In the genomic region with DNA sequence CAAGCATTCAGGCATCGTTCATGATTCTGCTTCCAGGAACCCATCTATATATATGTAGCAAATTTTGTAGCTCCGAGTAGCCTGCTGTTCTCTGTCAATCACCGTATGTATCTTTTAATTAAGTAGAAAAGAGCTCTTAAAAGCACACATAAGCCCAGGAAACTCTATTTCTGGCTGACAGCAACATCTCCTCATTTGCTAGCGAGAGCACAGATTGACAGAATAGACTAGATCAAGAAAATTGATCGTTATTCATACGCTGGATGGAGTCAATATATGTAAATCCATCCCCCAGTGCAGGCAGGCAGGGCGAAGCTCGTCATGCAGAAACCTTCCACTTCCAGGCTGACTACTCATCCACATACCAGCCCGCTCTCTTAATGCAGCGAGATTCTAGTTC, we compare ENCODE assay signal across 12 mouse cellular contexts.
DNase-seq lines count a peak whose midpoint lies in the region; ATAC-seq and TF ChIP-seq lines count a peak whose summit lies in the region.
"Had no signal": no experiment of that assay in that cellular context is flagged by ENCODE, and none has a peak within 500 bp of the region (broad histone marks: within the 10 kb centered on the region; RNA-seq: fewer than 3 reads in every experiment).

No protein-coding gene starts in this region.

- WGBS in forebrain, embryonic 12.5 days: 46% methylated on average over 10 of the region's 10 CpGs
- 74% methylated on average over 10 of the region's 10 CpGs for WGBS in forebrain, embryonic 10.5 days
- WGBS in forebrain, embryonic 14.5 days: 31% methylated on average over 10 of the region's 10 CpGs
- WGBS in midbrain, embryonic 13.5 days: 29% methylated on average over 10 of the region's 10 CpGs
- 80% methylated on average over 10 of the region's 10 CpGs for WGBS in liver, postnatal 0 days (ENCODE audit: insufficient replicate concordance)

- peaks cover 8% of the 10 kb centered on the region for H3K4me1 ChIP-seq in forebrain, embryonic 12.5 days
- H3K4me1 ChIP-seq in forebrain, embryonic 10.5 days: peaks cover 6% of the 10 kb centered on the region; the same call in 1 of the 2 replicates
- H3K4me1 ChIP-seq in forebrain, embryonic 14.5 days (ENCODE audit: control insufficient read depth, insufficient read depth, low read length): no peaks in the 10 kb centered on the region; the same call in 1 of the 2 replicates
- peaks cover 8% of the 10 kb centered on the region; the same call in 1 of the 2 replicates for H3K4me1 ChIP-seq in midbrain, embryonic 13.5 days (replicated peaks)
- H3K4me1 ChIP-seq in liver, postnatal 0 days (ENCODE audit: insufficient read depth): no peaks in the 10 kb centered on the region
- H3K4me1 ChIP-seq: limb, embryonic 15.5 days; megakaryocyte, embryonic 14.5 days; neural tube, embryonic 12.5 days had no signal

- ATAC-seq in forebrain, embryonic 12.5 days (ENCODE audit: low FRiP score): peak; percentile 51; the same call in 1 of the 2 replicates
- ATAC-seq in forebrain, embryonic 14.5 days: peak; percentile 62; the same call in 1 of the 2 replicates
- peak; percentile 72; the same call in 1 of the 2 replicates for ATAC-seq in midbrain, embryonic 13.5 days
- no peak for ATAC-seq in liver, postnatal 0 days

- H3K36me3 ChIP-seq in forebrain, embryonic 12.5 days (replicated peaks): no peaks in the 10 kb centered on the region
- H3K36me3 ChIP-seq in forebrain, embryonic 10.5 days (replicated peaks): no peaks in the 10 kb centered on the region
- H3K36me3 ChIP-seq in forebrain, embryonic 14.5 days (ENCODE audit: control insufficient read depth, insufficient read depth, low read length): no peaks in the 10 kb centered on the region
- no peaks in the 10 kb centered on the region for H3K36me3 ChIP-seq in midbrain, embryonic 13.5 days
- H3K36me3 ChIP-seq in liver, postnatal 0 days (replicated peaks; ENCODE audit: insufficient read depth, low read length): no peaks in the 10 kb centered on the region
- H3K36me3 ChIP-seq: limb, embryonic 15.5 days; neural tube, embryonic 12.5 days had no signal

- H3K9ac ChIP-seq in forebrain, embryonic 12.5 days: no peak overlapping the region
- peak overlapping the region; percentile 0; the same call in 1 of the 2 replicates for H3K9ac ChIP-seq in forebrain, embryonic 14.5 days (ENCODE audit: low read length)
- no peak overlapping the region for H3K9ac ChIP-seq in midbrain, embryonic 13.5 days (replicated peaks)
- H3K9ac ChIP-seq in liver, postnatal 0 days (replicated peaks): no peak overlapping the region
- H3K9ac ChIP-seq: limb, embryonic 15.5 days; neural tube, embryonic 12.5 days had no signal

- no peaks in the 10 kb centered on the region for H3K27me3 ChIP-seq in forebrain, embryonic 12.5 days
- no peaks in the 10 kb centered on the region for H3K27me3 ChIP-seq in forebrain, embryonic 10.5 days (ENCODE audit: poor library complexity, severe bottlenecking)
- H3K27me3 ChIP-seq in forebrain, embryonic 14.5 days (replicated peaks; ENCODE audit: control insufficient read depth, insufficient read depth, low read length): no peaks in the 10 kb centered on the region
- no peaks in the 10 kb centered on the region for H3K27me3 ChIP-seq in midbrain, embryonic 13.5 days
- H3K27me3 ChIP-seq in liver, postnatal 0 days (ENCODE audit: insufficient read depth, low read length): no peaks in the 10 kb centered on the region
- H3K27me3 ChIP-seq: limb, embryonic 15.5 days; megakaryocyte, embryonic 14.5 days; neural tube, embryonic 12.5 days had no signal

- H3K9me3 ChIP-seq in forebrain, embryonic 12.5 days: no peaks in the 10 kb centered on the region
- no peaks in the 10 kb centered on the region for H3K9me3 ChIP-seq in forebrain, embryonic 10.5 days
- H3K9me3 ChIP-seq in forebrain, embryonic 14.5 days (replicated peaks; ENCODE audit: control insufficient read depth, low read length): no peaks in the 10 kb centered on the region
- H3K9me3 ChIP-seq in midbrain, embryonic 13.5 days: no peaks in the 10 kb centered on the region
- H3K9me3 ChIP-seq in liver, postnatal 0 days (ENCODE audit: low read length): no peaks in the 10 kb centered on the region
- H3K9me3 ChIP-seq: limb, embryonic 15.5 days; neural tube, embryonic 12.5 days had no signal

- no peak for TF ChIP-seq EP300 in liver, postnatal 0 days (IDR thresholded peaks at IDR 0.05; ENCODE audit: low read depth)

- peak overlapping the region; percentile 22 for H3K4me2 ChIP-seq in forebrain, embryonic 12.5 days
- peak overlapping the region; percentile 38 for H3K4me2 ChIP-seq in forebrain, embryonic 14.5 days (ENCODE audit: low read length)
- H3K4me2 ChIP-seq in midbrain, embryonic 13.5 days (replicated peaks): peak overlapping the region; percentile 45
- H3K4me2 ChIP-seq in liver, postnatal 0 days (ENCODE audit: low read depth, low read length): no peak overlapping the region
- H3K4me2 ChIP-seq: limb, embryonic 15.5 days; neural tube, embryonic 12.5 days had no signal

- no peak for DNase-seq in forebrain, embryonic 10.5 days (ENCODE audit: extremely low spot score, low spot score)
- DNase-seq in left cerebral cortex, postnatal 14 days (ENCODE audit: low spot score in 2 of 2): peak; percentile 7 to 15
- DNase-seq in left cerebral cortex, adult 8-10 months (ENCODE audit: low spot score in 2 of 2): no peak
- DNase-seq in forebrain, embryonic 14.5 days (ENCODE audit: low spot score): peak; percentile 60
- DNase-seq in adrenal gland, postnatal 10 days: no peak
- DNase-seq in liver, postnatal 0 days: no peak
- DNase-seq: cerebellum, adult 11-12 months had no signal

- no peak for TF ChIP-seq CTCF in liver, postnatal 0 days (IDR thresholded peaks at IDR 0.05; ENCODE audit: low read depth)

- intact Hi-C loops in left cerebral cortex, postnatal 14 days (cut with DNase I): loop anchor here (10.0 kb wide), 2 partner anchors 196 to 444 kb away; no protein-coding TSS in a partner anchor

- no peak overlapping the region for H3K4me3 ChIP-seq in forebrain, embryonic 12.5 days (replicated peaks)
- H3K4me3 ChIP-seq in forebrain, embryonic 10.5 days: no peak overlapping the region
- H3K4me3 ChIP-seq in forebrain, embryonic 14.5 days (ENCODE audit: low read depth, low read length): peak overlapping the region; percentile 12; the same call in 1 of the 2 replicates
- H3K4me3 ChIP-seq in midbrain, embryonic 13.5 days (replicated peaks): peak overlapping the region; percentile 15; the same call in 1 of the 2 replicates
- no peak overlapping the region for H3K4me3 ChIP-seq in liver, postnatal 0 days (ENCODE audit: low read depth, low read length)
- H3K4me3 ChIP-seq: limb, embryonic 15.5 days; megakaryocyte, embryonic 14.5 days; neural tube, embryonic 12.5 days had no signal

- peak overlapping the region; percentile 50 for H3K27ac ChIP-seq in forebrain, embryonic 12.5 days
- no peak overlapping the region for H3K27ac ChIP-seq in forebrain, embryonic 10.5 days
- H3K27ac ChIP-seq in forebrain, embryonic 14.5 days (ENCODE audit: low read depth, low read length): peak overlapping the region; percentile 44; the same call in 1 of the 2 replicates
- peak overlapping the region; percentile 72 for H3K27ac ChIP-seq in midbrain, embryonic 13.5 days
- no peak overlapping the region for H3K27ac ChIP-seq in liver, postnatal 0 days (ENCODE audit: low read depth)
- H3K27ac ChIP-seq: limb, embryonic 15.5 days; neural tube, embryonic 12.5 days had no signal

Comparison
In these comparisons a context has a peak if more than half of its experiments do, and no peak if none do; other contexts are left out.
1. H3K27ac ChIP-seq: peak in forebrain, embryonic 12.5 days (single experiment), forebrain, embryonic 14.5 days (single experiment) and midbrain, embryonic 13.5 days (single experiment); none in forebrain, embryonic 10.5 days (single experiment) and liver, postnatal 0 days (single experiment).
2. H3K4me3 ChIP-seq: peak in forebrain, embryonic 14.5 days (single experiment) and midbrain, embryonic 13.5 days (single experiment); none in forebrain, embryonic 12.5 days (single experiment), forebrain, embryonic 10.5 days (single experiment) and liver, postnatal 0 days (single experiment).
3. DNase-seq: peak in left cerebral cortex, postnatal 14 days (2 of 2) and forebrain, embryonic 14.5 days (single experiment); none in forebrain, embryonic 10.5 days (single experiment), left cerebral cortex, adult 8-10 months (0 of 2), adrenal gland, postnatal 10 days (single experiment) and liver, postnatal 0 days (single experiment).